Mouse (Mus musculus) ES-E14 (cell line): ENCODE results near the gene Hist1h3g.
A peak's percentile ranks its signal among the peaks of the same experiment; 100 is the strongest.

Source experiments
- HCFC1 ChIP-seq: IDR thresholded peaks from 2 replicates; pipeline ENCODE4 v1.6.1; 2012; ENCODE audit warnings: low read length, inconsistent platforms, borderline replicate concordance; ENCODE audit not compliant: insufficient read depth
- ZC3H11A ChIP-seq: IDR thresholded peaks from 2 replicates; pipeline ENCODE4 v1.6.1; 2012; ENCODE audit warnings: low read depth, mild to moderate bottlenecking, inconsistent platforms, low read length, borderline replicate concordance
- ZNF384 ChIP-seq: IDR thresholded peaks from 2 replicates; pipeline ENCODE4 v1.6.1; 2012; ENCODE audit warnings: low read depth, low read length, inconsistent platforms

DNA sequence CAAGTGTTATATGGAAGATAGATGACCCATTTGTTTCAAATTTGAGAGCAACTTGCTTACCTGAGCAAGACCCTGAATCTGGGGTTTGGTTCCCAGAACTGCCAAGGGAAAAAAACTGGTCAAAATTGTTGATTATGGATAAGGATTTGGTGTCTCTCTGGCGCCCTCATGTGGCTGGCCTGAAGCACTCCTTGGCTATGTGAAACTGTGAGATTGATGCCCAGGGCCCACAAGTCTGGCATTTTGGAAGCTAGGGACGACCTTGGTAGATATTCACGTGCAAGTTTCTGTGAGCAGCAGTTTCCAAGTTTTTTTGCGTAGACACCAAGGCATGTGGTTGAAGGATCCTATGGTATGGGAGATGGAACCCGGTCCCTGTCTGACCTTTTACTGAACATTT, 10.6 kb upstream of the Hist1h3g start:
- TF ChIP-seq ZNF384 (peak; percentile 81), HCFC1 (no peak), ZC3H11A (peak; percentile 91)
